Mouse (Mus musculus) heart, adult 2 months (tissue): ENCODE results near the gene Zfp786. TPM values are rescaled to one million over a fixed set of nuclear protein-coding genes. Genes with fewer than 3 reads are reported as not detected.
"Not testable (repeated sequence)": the region's sequence is repeated elsewhere in the genome, so short reads cannot be mapped to it uniquely, and the experiment has no call there.

ENCODE experiments used
- DNase-seq, 2 experiments: peaks; one replicate each; pipeline ENCODE4 v3.0.0; 2021
- H3K27ac ChIP-seq: fragments of 200-600 bp; 2 replicates; pipeline ENCODE4 v1.8.1; 2022
- H3K27me3 ChIP-seq: fragments of 200-500 bp; 2 replicates; pipeline ENCODE4 v1.6.1; 2012; ENCODE audit warnings: mild to moderate bottlenecking, low read length, inconsistent platforms, mixed read lengths; ENCODE audit not compliant: control insufficient read depth, insufficient read depth
- H3K36me3 ChIP-seq: fragments of 200-500 bp; 2 replicates; pipeline ENCODE4 v1.6.1; 2012; ENCODE audit warnings: low read length, inconsistent platforms; ENCODE audit not compliant: control insufficient read depth, insufficient read depth
- H3K4me1 ChIP-seq: fragments of 200-500 bp; 2 replicates; pipeline ENCODE4 v1.6.1; 2011; ENCODE audit warnings: low read length; ENCODE audit not compliant: control insufficient read depth, insufficient read depth
- H3K4me3 ChIP-seq: fragments of 200-600 bp; 2 replicates; pipeline ENCODE4 v1.8.1; 2022
- H3K79me2 ChIP-seq: fragments of 200-500 bp; replicated peaks from 2 replicates; pipeline ENCODE4 v1.6.1; 2012; ENCODE audit warnings: mild to moderate bottlenecking, inconsistent platforms, low read length, moderate library complexity, mixed read lengths; ENCODE audit not compliant: control insufficient read depth, insufficient read depth
- H3K9ac ChIP-seq: fragments of 200-500 bp; 2 replicates; pipeline ENCODE4 v1.6.1; 2012; ENCODE audit warnings: low read depth, mild to moderate bottlenecking, control low read depth, inconsistent platforms, low read length, mixed read lengths
- CTCF ChIP-seq: fragments of 200-600 bp; IDR thresholded peaks from 2 replicates; pipeline ENCODE4 v1.8.1; 2022; ENCODE audit warnings: antibody characterized with exemption, mild to moderate bottlenecking, moderate library complexity
- EP300 ChIP-seq: fragments of 200-500 bp; IDR thresholded peaks from 2 replicates; pipeline ENCODE4 v1.6.1; 2011; ENCODE audit warnings: low read depth, low read length, control low read depth; ENCODE audit not compliant: insufficient read depth
- POLR2A ChIP-seq: fragments of 200-500 bp; IDR thresholded peaks from 2 replicates; pipeline ENCODE4 v1.6.1; 2011; ENCODE audit warnings: mild to moderate bottlenecking, low read depth, low read length, control low read depth; ENCODE audit not compliant: insufficient read depth
- WGBS: fragments of 180-500 bp; shearing (Covaris S2); methylation state at CpG from one replicate; pipeline ENCODE4 v1.1.7; 2018; 5-methylcytosine and 5-hydroxymethylcytosine counted together
- intact Hi-C: fragments of 180-260 bp; cut with DNase I; formaldehyde crosslinking; loops from one replicate; pipeline ENCODE4 v1.15.1; 2025
- polyA plus RNA-seq: library from polyadenylated mRNA; depleted of rRNA; stranded (reverse); fragments of >200 nt; gene quantifications from 2 replicates; pipeline ENCODE4 v1.2.3, GENCODE M21; 2012
- total RNA-seq, 2 experiments: library from RNA; stranded (reverse); gene quantifications; 2 replicates each; pipeline ENCODE4 v1.2.3; 2021

Gene Zfp786
- total and polyA plus RNA-seq, 3 experiments = 0.20 to 0.78 (median 0.64) TPM

DNA sequence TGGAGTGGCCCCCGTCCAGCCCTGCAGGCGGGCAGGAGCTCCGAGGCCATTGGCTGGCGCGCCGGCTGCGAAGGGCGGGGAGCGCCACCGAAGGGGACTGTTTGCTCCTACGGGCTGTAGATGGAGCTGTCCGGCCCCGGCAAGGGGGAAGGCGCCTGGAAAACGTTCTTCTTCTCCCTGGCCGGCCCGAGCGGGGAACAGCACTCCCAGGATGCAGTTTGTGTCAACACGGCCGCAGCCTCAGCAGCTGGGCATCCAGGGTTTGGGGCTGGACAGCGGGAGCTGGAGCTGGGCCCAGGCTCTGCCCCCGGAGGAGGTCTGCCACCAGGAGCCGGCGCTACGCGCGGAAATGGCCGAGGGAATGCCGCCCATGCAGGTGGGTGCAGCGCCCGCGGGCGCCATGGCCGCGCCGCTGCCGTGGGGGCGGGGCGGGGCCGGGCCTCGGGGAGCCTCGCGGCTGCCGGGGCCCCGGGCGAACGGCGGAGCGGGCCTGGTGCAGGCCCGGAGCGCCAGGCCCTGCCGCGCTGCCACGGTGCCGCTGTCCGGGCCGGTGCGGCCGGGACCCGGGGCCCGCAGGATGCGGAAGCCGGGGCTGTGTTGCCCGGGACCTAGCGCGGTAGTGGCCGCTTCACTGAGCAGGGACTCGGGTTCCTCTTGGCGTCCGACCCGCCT, 46.9 kb upstream of the Zfp786 start:
- H3K4me1 ChIP-seq = peaks cover 9% of the 10 kb centered on the region
- DNase-seq = peak; percentile 92 to 94
- H3K27me3 ChIP-seq = no peaks in the 10 kb centered on the region
- peak overlapping the region; percentile 94 for H3K27ac ChIP-seq
- H3K9ac ChIP-seq = peak overlapping the region; percentile 92
- intact Hi-C loops = loop anchor here (1.0 to 5.0 kb wide), 4 partner anchors 42 to 209 kb away; partner anchors contain the start of genes Zfp212, Zfp398 and Zfp746
- no peak for TF ChIP-seq EP300
- TF ChIP-seq CTCF = peak; percentile 85
- peak; percentile 62 for TF ChIP-seq POLR2A
- peak overlapping the region; percentile 97 for H3K4me3 ChIP-seq
- under 1% methylated on average over 71 of the region's 71 CpGs for WGBS
- peaks cover 2% of the 10 kb centered on the region for H3K79me2 ChIP-seq
- H3K36me3 ChIP-seq = peaks cover 4% of the 10 kb centered on the region; the same call in 1 of the 2 replicates

DNA sequence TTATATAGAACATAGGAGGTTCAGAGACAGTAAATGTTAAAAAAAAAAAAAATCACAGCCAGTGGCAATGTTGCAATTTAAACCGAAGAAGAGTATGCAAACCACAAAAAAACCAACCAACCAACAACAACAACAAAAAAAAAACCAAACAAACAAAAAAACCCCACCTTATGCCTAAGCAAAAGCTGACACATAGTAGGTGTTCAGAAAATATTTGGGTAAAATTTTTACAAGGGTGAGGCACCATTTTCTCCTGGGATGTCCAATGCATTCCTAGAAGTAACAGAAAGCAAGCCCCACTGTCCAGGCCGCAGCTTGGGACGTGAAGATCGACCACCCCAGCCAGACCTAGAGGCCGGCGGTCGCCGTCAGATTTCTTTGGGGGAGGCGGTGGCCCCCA, 46.4 kb upstream of the Zfp786 start, which contains the start of gene Zfp282:
Gene Zfp282, plus strand, starts transcription at position 147 of the 400 bp plus-strand sequence.
- peak within 1 kb of the TSS; percentile 97 for H3K4me3 ChIP-seq
- TF ChIP-seq EP300 (no peak), CTCF (no peak), POLR2A (no peak)
- intact Hi-C loops = loop anchor here (1.0 to 5.0 kb wide), 4 partner anchors 42 to 209 kb away; partner anchors contain the start of genes Zfp212, Zfp398 and Zfp746
- H3K4me1 ChIP-seq = peaks cover 9% of the 10 kb centered on the region
- H3K27ac ChIP-seq = peak within 1 kb of the TSS; percentile 94
- 5% methylated on average over 9 of the region's 9 CpGs for WGBS
- H3K79me2 ChIP-seq = no peaks in the 10 kb centered on the region; the same call in 1 of the 2 replicates
- DNase-seq = no peak
- peak within 1 kb of the TSS; percentile 92 for H3K9ac ChIP-seq
- peaks cover 4% of the 10 kb centered on the region; the same call in 1 of the 2 replicates for H3K36me3 ChIP-seq
- H3K27me3 ChIP-seq = no peaks in the 10 kb centered on the region

DNA sequence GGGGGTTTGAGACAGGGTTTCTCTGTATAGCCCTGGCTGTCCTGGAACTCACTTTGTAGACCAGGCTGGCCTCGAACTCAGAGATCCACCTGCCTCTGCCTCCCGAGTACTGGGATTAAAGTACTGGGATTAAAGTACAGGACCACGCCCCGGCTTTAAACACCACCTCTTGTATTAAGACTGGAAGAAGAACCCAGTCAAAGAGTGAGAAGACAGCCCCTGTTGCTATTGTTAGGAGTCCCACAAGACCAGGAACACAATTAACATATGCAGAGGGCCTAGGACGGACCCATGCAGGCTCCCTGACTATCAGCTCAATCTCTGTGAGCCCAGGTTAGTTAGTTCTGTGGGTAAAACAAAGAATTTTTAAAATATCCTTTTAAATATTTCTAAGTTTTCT, 41.6 kb upstream of the Zfp786 start:
- Histone ChIP-seq H3K4me3 (no peak overlapping the region), H3K27ac (no peak overlapping the region), H3K9ac (no peak overlapping the region), H3K36me3 (no peaks in the 10 kb centered on the region), H3K27me3 (no peaks in the 10 kb centered on the region), H3K79me2 (no peaks in the 10 kb centered on the region), H3K4me1 (no peaks in the 10 kb centered on the region)
- TF ChIP-seq EP300 (no peak), CTCF (no peak), POLR2A (no peak)
- 93% methylated on average over 5 of the region's 5 CpGs for WGBS
- intact Hi-C loops = no loop called here
- DNase-seq = no peak

DNA sequence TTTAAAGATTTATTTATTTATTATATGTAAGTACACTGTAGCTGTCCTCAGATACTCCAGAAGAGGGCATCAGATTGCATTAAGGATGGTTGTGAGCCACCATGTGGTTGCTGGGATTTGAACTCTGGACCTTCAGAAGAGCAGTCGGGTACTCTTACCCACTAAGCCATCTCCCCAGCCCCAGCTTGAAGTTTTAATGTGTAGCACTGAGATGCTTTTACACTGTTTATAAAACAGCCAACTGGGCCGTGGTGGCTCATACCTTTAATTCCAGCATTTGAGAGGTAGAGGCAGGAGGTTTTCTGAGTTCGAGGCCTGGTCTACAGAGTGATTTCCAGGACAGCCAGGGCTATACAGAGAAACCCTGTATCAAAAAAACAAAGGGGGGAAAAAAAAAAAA, 27.1 kb upstream of the Zfp786 start:
- WGBS = 90% methylated on average over 3 of the region's 3 CpGs
- DNase-seq, H3K79me2 ChIP-seq, H3K36me3 ChIP-seq, H3K4me3 ChIP-seq, H3K4me1 ChIP-seq, H3K9ac ChIP-seq, intact Hi-C loops, H3K27me3 ChIP-seq, H3K27ac ChIP-seq: not testable (repeated sequence)

DNA sequence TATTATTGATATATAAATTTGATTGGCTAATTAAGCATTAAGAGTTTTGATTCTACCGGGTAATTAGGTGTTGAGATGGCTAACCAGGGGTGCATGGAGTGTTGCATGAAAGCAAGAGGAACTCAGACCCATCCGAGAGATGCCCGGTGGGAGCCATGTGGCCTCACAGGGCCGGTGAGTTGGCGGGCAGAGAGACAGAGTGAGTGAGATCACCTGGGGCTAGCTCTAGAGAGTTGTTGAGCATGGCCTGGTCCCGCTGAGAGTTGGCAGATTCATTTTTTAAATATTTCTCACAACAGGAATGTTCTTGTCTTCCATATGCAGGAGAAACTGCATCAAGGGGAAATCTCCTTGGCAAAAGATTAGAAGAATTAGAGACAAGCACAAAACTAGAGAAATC, 26.6 kb upstream of the Zfp786 start:
- WGBS = 92% methylated on average over 6 of the region's 6 CpGs
- no peaks in the 10 kb centered on the region for H3K36me3 ChIP-seq
- TF ChIP-seq CTCF (no peak), EP300 (no peak), POLR2A (no peak)
- no peaks in the 10 kb centered on the region for H3K4me1 ChIP-seq
- intact Hi-C loops = no loop called here
- no peak for DNase-seq
- no peaks in the 10 kb centered on the region for H3K27me3 ChIP-seq
- H3K9ac ChIP-seq = no peak overlapping the region
- H3K27ac ChIP-seq = no peak overlapping the region
- no peak overlapping the region for H3K4me3 ChIP-seq
- H3K79me2 ChIP-seq = no peaks in the 10 kb centered on the region

DNA sequence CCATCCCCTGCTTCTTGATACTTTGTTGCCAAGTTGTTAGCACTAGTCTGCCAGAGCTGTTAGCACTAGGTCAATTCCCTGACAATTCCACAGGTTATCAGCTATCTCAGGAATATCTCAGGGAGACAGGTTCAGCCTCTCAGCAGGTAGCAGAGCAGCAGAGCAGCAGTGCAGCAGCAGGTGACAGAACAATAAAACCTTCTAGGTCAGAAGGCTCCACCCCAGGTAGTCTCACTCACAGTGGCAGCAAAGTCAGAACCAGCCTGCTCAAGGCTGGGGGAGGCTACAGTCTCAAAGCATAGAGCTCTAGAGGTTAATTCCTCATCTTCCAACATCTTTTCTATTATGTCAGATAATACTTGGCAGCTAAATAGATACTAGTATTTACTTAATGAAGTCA, 15.1 kb upstream of the Zfp786 start:
- intact Hi-C loops = no loop called here
- Histone ChIP-seq H3K4me1 (no peaks in the 10 kb centered on the region), H3K79me2 (peaks cover 3% of the 10 kb centered on the region), H3K36me3 (no peaks in the 10 kb centered on the region; the same call in 1 of the 2 replicates), H3K27ac (no peak overlapping the region), H3K4me3 (no peak overlapping the region), H3K27me3 (no peaks in the 10 kb centered on the region), H3K9ac (no peak overlapping the region)
- TF ChIP-seq EP300 (no peak), CTCF (no peak), POLR2A (no peak)
- DNase-seq = no peak
